Mouse (Mus musculus) lung, postnatal 14 days (tissue): ENCODE results near the gene Haus6.

ENCODE experiments used
- DNase-seq: peaks from one replicate; pipeline ENCODE4 v3.0.0; 2021

The Haus6 gene

DNA sequence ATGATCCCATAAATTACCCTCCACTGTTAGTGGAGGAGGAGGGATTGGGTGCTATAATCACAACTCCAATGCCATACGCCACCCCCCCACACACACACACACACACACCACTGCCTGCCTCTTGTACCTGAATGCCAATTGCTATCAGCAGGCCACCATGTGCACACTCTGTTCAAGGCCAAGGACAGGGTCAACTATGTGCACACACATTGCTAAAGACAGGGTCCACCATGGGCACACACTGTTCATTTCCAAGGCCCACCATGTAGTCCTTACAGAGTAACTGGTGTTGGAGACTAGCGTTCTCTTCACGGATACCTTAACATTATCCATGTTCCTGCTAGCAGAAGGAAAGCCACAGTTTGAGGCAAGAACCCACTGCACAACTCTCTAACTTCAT is 50.8 kb downstream of the Haus6 start:
- DNase-seq = no peak

DNA sequence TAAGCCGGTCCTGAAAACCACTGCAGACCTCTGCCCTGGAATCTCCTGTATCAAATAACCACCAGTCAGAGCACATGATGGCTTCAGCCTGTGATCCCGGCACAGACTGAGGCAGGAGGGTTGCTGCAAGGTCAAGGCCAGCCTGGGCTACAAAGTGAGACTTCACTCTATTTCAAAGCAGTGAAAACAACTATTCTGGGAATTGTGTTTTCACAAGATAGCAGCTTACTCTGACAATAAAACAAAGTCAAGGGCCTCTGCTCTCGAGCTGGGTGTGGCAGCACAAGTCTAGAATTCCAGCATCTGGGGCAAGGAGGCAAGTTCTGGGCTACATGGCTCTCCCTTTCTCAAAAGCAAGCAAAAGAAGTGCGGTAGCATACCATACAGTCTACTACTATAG is 52.8 kb downstream of the Haus6 start:
- DNase-seq = no peak

DNA sequence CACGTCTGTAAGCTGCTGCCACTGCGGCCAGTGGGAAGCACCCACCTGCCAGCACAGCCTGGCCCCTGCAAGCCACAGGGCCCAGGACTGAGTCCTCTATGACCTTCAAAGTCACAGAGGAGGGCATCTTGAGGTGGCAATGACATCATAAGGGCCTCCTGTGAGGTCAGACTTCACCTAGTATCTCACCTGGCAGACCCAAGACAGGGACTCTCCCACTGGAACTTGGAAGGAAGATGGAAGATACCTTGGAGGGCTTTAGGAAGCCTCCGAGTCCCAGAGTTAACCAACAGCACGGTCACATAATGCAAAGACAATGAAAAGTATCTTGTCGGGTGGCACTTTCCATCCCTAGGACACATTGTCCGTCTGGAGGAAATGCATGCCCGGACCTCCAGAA is 53.6 kb downstream of the Haus6 start, which contains the start of gene Saxo1:
Saxo1 (minus strand) TSS at position 101 of the 400 bp plus-strand sequence.
- no peak for DNase-seq

DNA sequence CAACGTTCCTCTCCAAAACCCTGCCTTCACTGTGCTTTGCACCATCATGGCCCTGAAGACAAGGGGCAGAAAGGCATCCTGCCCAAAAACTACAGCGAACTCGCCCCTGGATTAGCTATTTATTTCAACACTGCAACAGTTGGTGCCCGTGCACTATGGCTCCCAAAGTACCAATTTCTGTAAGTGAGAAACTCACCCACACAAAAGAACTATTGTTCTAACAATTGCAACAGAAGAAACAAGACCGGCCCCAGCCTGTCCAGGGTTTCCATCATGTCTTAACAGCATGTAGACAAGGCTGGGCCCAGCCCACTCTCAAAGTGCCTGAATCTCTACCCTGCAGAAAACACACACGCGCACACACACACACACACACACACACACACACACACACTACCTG is 54.5 kb downstream of the Haus6 start:
- DNase-seq = no peak

DNA sequence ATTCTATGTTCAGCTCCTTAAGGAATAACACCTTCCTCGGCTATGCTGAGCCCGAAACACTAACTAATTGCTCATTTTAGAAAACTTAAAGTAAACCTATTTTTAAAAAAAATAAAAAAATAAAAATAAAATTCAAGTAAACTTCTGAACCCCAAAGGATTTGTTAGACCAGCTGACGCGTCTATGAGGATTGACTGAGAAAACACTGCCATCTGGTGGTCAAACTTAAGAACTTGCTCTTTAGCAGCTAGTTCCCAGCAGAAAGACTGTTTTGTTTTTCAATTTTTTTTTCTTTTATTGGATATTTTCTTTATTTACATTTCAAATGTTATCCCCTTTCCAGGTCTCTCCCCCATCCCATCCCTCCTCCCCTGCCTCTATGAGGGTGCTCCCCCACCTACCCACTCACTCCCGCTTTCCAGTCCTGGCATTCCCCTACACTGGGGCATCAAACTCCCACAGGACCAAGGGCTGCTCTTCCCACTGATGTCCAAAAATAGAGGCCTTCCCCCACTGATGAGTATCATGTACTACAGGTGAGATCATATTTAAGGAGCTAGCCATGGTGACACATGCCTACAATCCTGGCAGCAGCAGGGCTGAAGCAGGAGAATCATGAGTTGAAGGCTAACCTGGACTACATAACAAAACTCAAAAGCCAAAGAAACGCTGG is 56.7 kb downstream of the Haus6 start:
- peak; percentile 28 for DNase-seq

DNA sequence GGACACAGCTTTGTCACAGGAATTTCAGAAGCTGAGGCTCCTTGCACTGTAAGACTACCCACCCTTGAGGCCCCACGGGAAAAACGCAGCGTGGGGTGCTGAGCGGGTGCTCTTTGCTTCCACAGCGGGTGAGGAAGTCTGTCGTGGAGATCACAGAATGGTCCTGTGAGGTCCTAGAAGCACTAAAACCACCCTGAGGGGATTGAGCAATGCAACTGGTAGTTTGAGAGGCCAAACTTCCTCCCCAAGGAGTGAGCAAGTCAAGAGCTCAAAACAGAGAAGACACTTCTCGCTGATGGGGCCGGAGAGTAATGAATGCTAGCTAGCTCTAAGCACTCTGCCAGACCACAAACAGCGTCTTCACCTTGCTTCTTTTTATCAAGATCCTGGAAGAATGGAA is 63.5 kb downstream of the Haus6 start:
- DNase-seq = no peak

DNA sequence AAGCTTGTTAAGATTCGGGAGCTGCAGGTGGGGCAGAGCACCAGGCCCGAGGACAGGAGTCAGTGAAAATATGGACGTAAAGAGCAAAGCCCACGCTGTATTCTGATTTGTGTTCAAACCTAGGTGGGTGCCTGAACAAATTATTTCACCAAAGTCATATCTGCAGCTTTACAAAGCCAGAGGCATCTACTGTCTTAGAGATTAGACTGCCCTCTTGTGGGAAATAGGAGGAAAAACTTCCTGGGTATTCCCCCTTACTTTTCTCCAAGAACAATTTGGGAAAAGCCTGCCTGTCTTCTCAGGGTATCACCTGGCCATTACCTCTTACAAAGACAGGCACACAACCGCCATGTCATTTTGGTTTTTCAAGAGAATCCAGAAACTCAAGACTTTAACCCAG is 66.2 kb downstream of the Haus6 start:
- no peak for DNase-seq

DNA sequence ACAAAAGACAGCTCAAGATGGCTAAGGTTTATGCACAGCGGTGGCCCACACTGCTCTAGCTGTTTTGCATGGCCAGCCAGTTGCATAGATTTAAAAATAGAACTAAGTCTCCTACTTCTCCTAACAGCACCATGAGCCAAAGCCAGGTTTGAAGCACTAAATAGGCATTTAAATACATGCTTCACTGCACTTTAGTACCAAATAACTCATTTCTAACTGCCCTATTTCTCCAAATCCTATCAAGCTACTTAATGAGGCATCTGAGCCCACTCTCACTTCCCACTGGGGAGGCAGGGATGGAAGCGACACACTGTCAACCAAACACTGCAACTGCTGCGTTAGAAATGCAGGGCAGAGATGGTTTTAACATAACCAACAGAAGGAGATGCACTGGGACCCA is 67.9 kb downstream of the Haus6 start:
- DNase-seq = no peak

DNA sequence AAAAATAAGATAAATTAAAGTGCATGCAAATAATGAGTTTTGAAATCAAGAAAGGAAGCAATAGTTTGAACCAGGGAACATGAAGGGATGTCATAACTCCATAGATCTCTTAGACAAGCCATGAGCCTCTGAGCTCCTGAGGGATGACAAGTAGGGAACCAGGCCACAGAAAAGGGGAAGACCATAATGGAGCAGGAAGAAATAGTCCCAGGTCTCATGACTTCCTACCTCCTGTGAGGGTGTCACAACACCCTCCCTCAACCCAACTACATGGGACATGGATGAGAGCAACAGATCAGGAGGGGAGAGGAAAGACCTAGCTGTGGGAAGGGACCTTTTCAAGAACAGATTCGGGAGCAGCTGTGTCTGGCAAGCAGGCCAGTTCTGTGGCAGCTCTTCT is 70.3 kb downstream of the Haus6 start:
- DNase-seq = no peak

DNA sequence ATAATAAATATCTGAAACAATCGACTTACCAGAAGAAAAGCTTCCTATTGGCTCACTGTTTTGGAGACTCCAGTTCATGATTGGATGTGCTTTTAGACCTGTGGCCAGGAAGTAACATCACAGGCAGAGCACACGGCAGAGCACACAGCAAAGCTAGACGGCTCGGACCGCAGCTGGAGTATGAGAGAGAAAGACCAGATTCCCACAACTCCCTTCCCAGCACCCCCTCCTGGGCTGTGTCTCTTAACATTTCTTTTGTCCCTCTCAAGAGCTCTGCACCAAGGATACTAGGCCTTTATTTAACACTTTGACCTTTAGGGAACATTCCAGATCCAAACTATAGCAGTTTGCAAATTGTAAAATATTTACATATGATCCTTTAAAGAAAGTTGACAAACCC is 72.9 kb downstream of the Haus6 start:
- no peak for DNase-seq

DNA sequence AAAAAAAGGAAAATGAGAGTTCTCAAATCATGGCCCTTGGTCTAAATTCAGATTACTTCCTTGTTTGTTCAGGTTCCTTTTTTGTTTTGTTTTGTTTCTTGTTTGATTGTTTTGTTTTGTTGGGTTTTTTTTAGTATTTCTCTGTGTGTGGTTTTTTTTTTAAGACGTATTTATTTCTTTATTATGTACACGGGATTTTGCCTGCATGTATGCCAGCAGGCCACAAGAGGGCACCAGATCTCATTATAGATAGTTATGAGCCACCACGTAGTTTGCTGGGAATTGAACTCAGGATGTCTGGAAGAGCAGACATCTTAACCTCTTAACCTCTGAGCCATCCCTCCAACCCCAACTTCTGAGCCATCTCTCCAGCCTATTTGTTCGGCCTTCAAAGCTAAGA is 73.9 kb downstream of the Haus6 start:
- DNase-seq = peak; percentile 60

DNA sequence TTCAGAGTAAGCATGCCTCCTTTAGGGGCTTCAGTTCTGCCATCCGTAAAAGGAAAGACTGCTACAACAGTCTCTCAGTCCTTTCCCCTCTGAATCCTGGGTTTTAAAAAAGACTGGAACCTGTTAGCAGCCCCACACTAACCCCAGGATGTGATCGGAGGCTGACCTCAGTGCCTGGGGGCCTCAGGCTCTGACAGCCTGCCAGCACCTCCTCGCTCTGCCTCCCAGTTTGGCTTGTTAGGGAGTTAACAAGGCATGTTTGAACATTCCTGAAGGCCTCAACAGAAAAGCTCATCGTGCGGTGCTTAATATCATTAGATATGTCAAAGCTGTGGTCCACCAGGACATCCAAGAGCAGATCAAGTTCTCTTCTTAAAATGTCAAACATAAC is 77.8 kb downstream of the Haus6 start:
- no peak for DNase-seq

DNA sequence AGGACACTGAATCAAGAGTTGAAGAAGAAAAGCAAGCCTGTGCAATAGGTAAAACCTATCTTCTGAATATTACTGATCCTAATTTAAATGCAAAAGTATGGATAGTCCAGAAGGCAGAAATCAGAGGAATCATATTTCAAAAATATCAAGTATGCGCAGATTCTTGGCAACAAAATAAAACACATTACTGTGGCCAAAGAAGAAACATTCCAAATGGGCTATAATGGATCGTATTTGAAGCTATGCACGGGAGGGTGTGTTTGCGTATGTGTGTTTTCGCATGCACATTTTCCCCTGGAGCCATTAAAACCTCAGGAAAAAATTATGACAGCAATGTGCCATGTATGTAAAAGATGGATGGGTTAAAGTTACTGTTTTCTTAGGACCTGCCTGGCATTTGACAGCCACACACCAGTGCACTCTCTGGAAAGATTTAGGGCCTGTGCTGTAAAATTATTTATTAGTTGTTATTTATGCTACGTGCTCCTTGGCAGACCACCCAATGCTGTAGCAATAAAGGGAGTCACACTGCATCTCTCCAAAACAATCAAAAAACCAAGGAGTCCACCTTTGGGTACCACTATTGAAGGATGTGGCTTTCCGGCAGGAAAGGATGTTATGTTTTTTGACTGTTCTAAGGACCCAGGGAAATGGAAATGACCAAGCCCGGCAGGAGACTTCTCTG is 78.3 kb downstream of the Haus6 start:
- no peak for DNase-seq

DNA sequence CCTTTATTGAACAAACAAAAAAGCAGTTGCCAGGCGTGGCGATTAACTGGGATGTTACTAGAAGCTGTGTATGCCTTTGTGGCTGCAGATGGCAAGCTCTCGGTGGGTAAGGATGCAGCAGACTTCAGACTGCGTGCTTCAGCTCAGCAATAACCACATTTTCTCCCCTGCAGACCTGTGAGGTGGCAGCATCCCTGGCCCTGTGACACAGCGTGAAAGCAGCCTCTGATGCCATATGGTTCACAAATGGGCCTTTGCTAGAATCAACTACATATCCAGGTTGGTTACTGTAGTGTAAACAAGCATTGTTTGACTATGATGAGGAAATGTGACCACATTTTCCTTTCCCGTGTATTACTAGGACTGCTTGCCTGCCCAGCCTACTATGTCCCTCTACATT is 82.7 kb downstream of the Haus6 start:
- no peak for DNase-seq
